Mouse (Mus musculus) CD4-positive naive resting alpha-beta T cell, adult 76 days (primary cell): ENCODE measurements around the gene Olfr1494. TPM values are rescaled to one million over a fixed set of nuclear protein-coding genes. Genes with fewer than 3 reads are reported as not detected.

ENCODE experiments used
- total RNA-seq: library from RNA; stranded (reverse); gene quantifications from one replicate; pipeline ENCODE4 v1.2.4, GENCODE M21; 2023

Olfr1494 gene
- total RNA-seq = not detected

GRCm38 (mm10) chr19:13739428-13739827 is at the start of gene Olfr1494:
Gene Olfr1494, plus strand, starts transcription at chr19:13739728.

GRCm38 (mm10) chr19:13696968-13697367 is 42.6 kb upstream of the Olfr1494 start, which contains the start of gene Olfr1491:
Gene Olfr1491, plus strand, starts transcription at chr19:13697268.

GRCm38 (mm10) chr19:13722978-13723377 is 16.6 kb upstream of the Olfr1494 start, which contains the start of gene Olfr1493-ps1:
Gene Olfr1493-ps1, plus strand, starts transcription at chr19:13723278.

GRCm38 (mm10) chr19:13764306-13764705 is 24.8 kb downstream of the Olfr1494 start, which contains the start of gene Olfr1495:
Gene Olfr1495, plus strand, starts transcription at chr19:13764606.

GRCm38 (mm10) chr19:13777578-13777977 is 38.0 kb downstream of the Olfr1494 start, which contains the start of gene Olfr1496:
Gene Olfr1496, plus strand, starts transcription at chr19:13777878.

GRCm38 (mm10) chr19:13798102-13798501 is 58.6 kb downstream of the Olfr1494 start, which contains the start of gene Olfr1497:
Gene Olfr1497, minus strand, starts transcription at chr19:13798202.

Other genes starting within 250 kb of the Olfr1494 start
- not detected for gene Olfr1477, start 239.2 kb upstream of the Olfr1494 start, total RNA-seq
- gene Olfr1480, start 211.8 kb upstream of the Olfr1494 start, total RNA-seq = not detected
- not detected for gene Olfr1484, start 156.2 kb upstream of the Olfr1494 start, total RNA-seq
- gene Olfr1487, start 122.4 kb upstream of the Olfr1494 start, total RNA-seq = not detected
- gene Olfr1489, start 108.1 kb upstream of the Olfr1494 start, total RNA-seq = not detected
- not detected for gene Olfr1490, start 88.6 kb upstream of the Olfr1494 start, total RNA-seq
- not detected for gene Olfr1491, start 42.5 kb upstream of the Olfr1494 start, total RNA-seq
- not detected for gene Olfr1493-ps1, start 16.4 kb upstream of the Olfr1494 start, total RNA-seq
- gene Olfr1495, start 24.9 kb downstream of the Olfr1494 start, total RNA-seq = not detected
- not detected for gene Olfr1496, start 38.1 kb downstream of the Olfr1494 start, total RNA-seq
- not detected for gene Olfr1497, start 58.5 kb downstream of the Olfr1494 start, total RNA-seq
- gene Olfr1499, start 79.7 kb downstream of the Olfr1494 start, total RNA-seq = not detected
- gene Olfr1500, start 90.8 kb downstream of the Olfr1494 start, total RNA-seq = not detected
- not detected for gene Olfr1501, start 111.0 kb downstream of the Olfr1494 start, total RNA-seq
- not detected for gene Olfr1502, start 122.1 kb downstream of the Olfr1494 start, total RNA-seq
- not detected for gene Olfr1504, start 158.2 kb downstream of the Olfr1494 start, total RNA-seq
- gene Olfr1505, start 173.8 kb downstream of the Olfr1494 start, total RNA-seq = not detected